Mouse (Mus musculus) midbrain, embryonic 12.5 days (tissue): ENCODE measurements around the gene Xpo4. TPM values are rescaled to one million over a fixed set of nuclear protein-coding genes. Genes with fewer than 3 reads are reported as not detected.
"Not testable (repeated sequence)": the region's sequence is repeated elsewhere in the genome, so short reads cannot be mapped to it uniquely, and the experiment has no call there.

ENCODE experiments used
- ATAC-seq: fragments of 200-750 bp; cut with Nextera tagmentation; 2 replicates; pipeline ENCODE4 v1.8.0; 2017; ENCODE audit warnings: low read depth, moderate TSS enrichment, moderate library complexity; ENCODE audit not compliant: low FRiP score
- H3K27ac ChIP-seq: fragments of 300-500 bp; sonication (generic); replicated peaks from 2 replicates; pipeline ENCODE4 v1.5.1; 2016; ENCODE audit warnings: mild to moderate bottlenecking
- H3K27me3 ChIP-seq: fragments of 300-500 bp; sonication (generic); 2 replicates; pipeline ENCODE4 v1.6.1; 2016; ENCODE audit warnings: mild to moderate bottlenecking
- H3K36me3 ChIP-seq: fragments of 300-500 bp; sonication (generic); 2 replicates; pipeline ENCODE4 v1.6.1; 2016
- H3K4me1 ChIP-seq: fragments of 300-500 bp; sonication (generic); 2 replicates; pipeline ENCODE4 v1.6.1; 2016
- H3K4me2 ChIP-seq: fragments of 300-500 bp; sonication (generic); replicated peaks from 2 replicates; pipeline ENCODE4 v1.6.1; 2016; ENCODE audit warnings: mild to moderate bottlenecking, moderate library complexity
- H3K4me3 ChIP-seq: fragments of 300-500 bp; sonication (generic); 2 replicates; pipeline ENCODE4 v1.5.1; 2016; ENCODE audit warnings: mild to moderate bottlenecking
- H3K9ac ChIP-seq: fragments of 300-500 bp; sonication (generic); replicated peaks from 2 replicates; pipeline ENCODE4 v1.6.1; 2016; ENCODE audit warnings: mild to moderate bottlenecking, moderate library complexity
- H3K9me3 ChIP-seq: fragments of 300-500 bp; sonication (generic); 2 replicates; pipeline ENCODE4 v1.6.1; 2016; ENCODE audit warnings: mild to moderate bottlenecking
- WGBS: fragments of 180-500 bp; shearing (Covaris S2); methylation state at CpG from one replicate; pipeline ENCODE4 v1.1.7; 2016; 5-methylcytosine and 5-hydroxymethylcytosine counted together
- polyA plus RNA-seq: library from polyadenylated mRNA; unstranded; fragments of >200 nt; fragmentation: Nextera tagmentation; extraction: Ambion mirVana; gene quantifications from 2 replicates; pipeline ENCODE4 v1.2.1, GENCODE M21; 2016

Gene Xpo4
- polyA plus RNA-seq, 1 experiment from 2014 or later, result 25.3 TPM

- H3K36me3 ChIP-seq, result peaks cover 67% of the 10 kb centered on the region
Observed at GRCm38 (mm10) chr14:57696066-57696465, 30.8 kb upstream of the Xpo4 start.

GRCm38 (mm10) chr14:57695550-57695949 lies 30.3 kb upstream of the Xpo4 start:
- H3K36me3 ChIP-seq, result peaks cover 69% of the 10 kb centered on the region
- ATAC-seq, result no peak

More at GRCm38 (mm10) chr14:57696066-57696465, 30.8 kb upstream of the Xpo4 start:
- Histone ChIP-seq H3K4me3 (no peak overlapping the region), H3K27ac (no peak overlapping the region), H3K4me2 (no peak overlapping the region), H3K9ac (no peak overlapping the region), H3K27me3 (no peaks in the 10 kb centered on the region), H3K4me1 (no peaks in the 10 kb centered on the region), H3K9me3 (no peaks in the 10 kb centered on the region)
- ATAC-seq, result no peak
- 95% methylated on average over 15 of the region's 15 CpGs for WGBS

GRCm38 (mm10) chr14:57694246-57694645 lies 29.0 kb upstream of the Xpo4 start:
- no peaks in the 10 kb centered on the region for H3K9me3 ChIP-seq
- H3K4me3 ChIP-seq, result no peak overlapping the region
- H3K27me3 ChIP-seq, result no peaks in the 10 kb centered on the region
- no peak overlapping the region for H3K9ac ChIP-seq
- WGBS, result 88% methylated on average over 16 of the region's 16 CpGs
- H3K27ac ChIP-seq, result no peak overlapping the region
- H3K4me1 ChIP-seq, result no peaks in the 10 kb centered on the region
- peaks cover 58% of the 10 kb centered on the region for H3K36me3 ChIP-seq
- no peak overlapping the region for H3K4me2 ChIP-seq
- ATAC-seq, result no peak

More at GRCm38 (mm10) chr14:57695550-57695949, 30.3 kb upstream of the Xpo4 start:
- H3K9me3 ChIP-seq, result no peaks in the 10 kb centered on the region
- H3K9ac ChIP-seq, result no peak overlapping the region
- WGBS, result 86% methylated on average over 8 of the region's 8 CpGs
- H3K27ac ChIP-seq, result no peak overlapping the region
- H3K4me2 ChIP-seq, result no peak overlapping the region
- no peaks in the 10 kb centered on the region for H3K27me3 ChIP-seq
- H3K4me1 ChIP-seq, result no peaks in the 10 kb centered on the region
- H3K4me3 ChIP-seq, result no peak overlapping the region

- WGBS, result 93% methylated on average over 17 of the region's 17 CpGs
- Histone ChIP-seq H3K4me1 (no peaks in the 10 kb centered on the region), H3K27me3 (no peaks in the 10 kb centered on the region), H3K9ac (no peak overlapping the region), H3K27ac (no peak overlapping the region), H3K36me3 (peaks cover 57% of the 10 kb centered on the region), H3K4me2 (no peak overlapping the region), H3K9me3 (no peaks in the 10 kb centered on the region), H3K4me3 (no peak overlapping the region)
- ATAC-seq, result no peak
Observed at GRCm38 (mm10) chr14:57692517-57693130, 27.4 kb upstream of the Xpo4 start.

DNA sequence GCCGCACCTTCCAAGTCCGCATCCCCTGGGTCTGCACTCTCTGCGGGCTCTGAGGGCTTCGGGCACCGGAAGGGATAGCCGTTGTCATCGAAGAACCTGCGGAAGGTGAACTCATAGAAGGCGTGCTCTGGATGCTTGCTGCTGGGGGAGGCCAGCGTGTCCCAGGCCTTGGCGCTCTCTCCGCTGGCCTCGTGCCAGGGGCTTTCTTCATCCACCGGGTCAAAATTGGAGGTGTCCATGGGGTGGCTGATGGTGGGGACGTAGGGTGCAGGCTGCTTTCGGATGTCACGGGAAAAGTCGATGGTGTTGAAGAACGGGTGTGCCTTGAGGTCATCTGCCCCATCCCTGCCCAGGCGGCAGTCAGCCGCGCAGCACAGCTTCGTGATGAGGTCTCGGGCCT lies 26.1 kb upstream of the Xpo4 start:
- 97% methylated on average over 24 of the region's 24 CpGs for WGBS
- Histone ChIP-seq H3K27ac (no peak overlapping the region), H3K36me3 (peaks cover 46% of the 10 kb centered on the region), H3K4me3 (no peak overlapping the region), H3K9ac (no peak overlapping the region), H3K4me2 (no peak overlapping the region), H3K4me1 (no peaks in the 10 kb centered on the region), H3K9me3 (no peaks in the 10 kb centered on the region), H3K27me3 (no peaks in the 10 kb centered on the region)
- no peak for ATAC-seq

- 93% methylated on average over 8 of the region's 8 CpGs for WGBS
- no peaks in the 10 kb centered on the region for H3K4me1 ChIP-seq
- H3K4me2 ChIP-seq, result no peak overlapping the region
- H3K9ac ChIP-seq, result no peak overlapping the region
- no peak for ATAC-seq
- H3K4me3 ChIP-seq, result no peak overlapping the region
- no peaks in the 10 kb centered on the region for H3K27me3 ChIP-seq
- H3K36me3 ChIP-seq, result peaks cover 40% of the 10 kb centered on the region
- no peaks in the 10 kb centered on the region for H3K9me3 ChIP-seq
- no peak overlapping the region for H3K27ac ChIP-seq
Observed at GRCm38 (mm10) chr14:57690681-57691080, 25.5 kb upstream of the Xpo4 start.

DNA sequence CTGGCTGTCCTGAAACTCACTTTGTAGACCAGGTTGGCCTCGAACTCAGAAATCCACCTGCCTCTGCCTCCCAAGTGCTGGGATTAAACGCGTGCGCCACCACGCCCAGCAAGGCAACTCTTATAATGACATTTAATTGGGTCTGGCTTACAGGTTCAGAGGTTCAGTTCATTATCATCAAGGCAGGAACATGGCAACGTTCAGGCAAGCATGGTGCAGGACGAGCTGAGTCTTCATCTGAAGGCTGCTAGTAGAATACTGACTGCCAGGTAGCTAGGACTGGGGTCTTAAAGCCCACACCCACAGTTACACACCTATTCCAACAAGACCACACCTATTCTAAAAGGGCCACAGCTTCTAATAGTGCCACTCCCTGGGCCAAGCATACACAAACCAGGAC lies 22.8 kb upstream of the Xpo4 start:
- WGBS, result 97% methylated on average over 7 of the region's 7 CpGs
- not testable (repeated sequence) for ATAC-seq, H3K27ac ChIP-seq, H3K9ac ChIP-seq, H3K9me3 ChIP-seq, H3K4me1 ChIP-seq, H3K27me3 ChIP-seq, H3K4me3 ChIP-seq, H3K4me2 ChIP-seq
- peaks cover 19% of the 10 kb centered on the region for H3K36me3 ChIP-seq

GRCm38 (mm10) chr14:57687441-57687840 lies 22.2 kb upstream of the Xpo4 start:
- H3K4me1 ChIP-seq, result no peaks in the 10 kb centered on the region
- H3K9me3 ChIP-seq, result no peaks in the 10 kb centered on the region
- peaks cover 14% of the 10 kb centered on the region for H3K36me3 ChIP-seq
- H3K4me3 ChIP-seq, result no peak overlapping the region
- ATAC-seq, result no peak
- no peak overlapping the region for H3K9ac ChIP-seq
- H3K27me3 ChIP-seq, result no peaks in the 10 kb centered on the region
- WGBS, result 94% methylated on average over 5 of the region's 5 CpGs
- H3K4me2 ChIP-seq, result no peak overlapping the region
- no peak overlapping the region for H3K27ac ChIP-seq

- Histone ChIP-seq H3K9ac (no peak overlapping the region), H3K4me2 (no peak overlapping the region), H3K4me3 (no peak overlapping the region), H3K36me3 (peaks cover 14% of the 10 kb centered on the region), H3K27me3 (no peaks in the 10 kb centered on the region), H3K9me3 (no peaks in the 10 kb centered on the region), H3K4me1 (no peaks in the 10 kb centered on the region), H3K27ac (no peak overlapping the region)
- WGBS, result 91% methylated on average over 6 of the region's 6 CpGs
- ATAC-seq, result no peak
Observed at GRCm38 (mm10) chr14:57686647-57687046, 21.4 kb upstream of the Xpo4 start.

DNA sequence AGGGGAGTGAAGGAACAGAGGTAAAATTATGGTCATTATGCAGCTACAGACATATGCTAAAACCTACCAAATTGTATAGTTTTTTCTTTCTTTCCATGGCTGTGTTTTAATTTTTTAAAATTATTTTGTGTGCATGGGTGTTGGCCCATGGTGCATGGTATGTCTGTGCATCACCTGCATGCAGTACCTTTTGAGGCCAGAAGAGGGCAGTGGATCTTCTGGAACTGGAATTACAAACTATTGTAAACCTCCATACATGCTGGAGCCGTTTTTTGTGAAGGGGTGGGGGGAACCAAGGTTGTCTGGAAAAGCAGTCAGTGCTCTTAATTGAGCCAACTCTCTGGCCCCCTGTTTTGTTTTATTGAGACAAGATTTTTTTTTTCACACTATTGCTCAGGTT lies 19.3 kb upstream of the Xpo4 start:
- no peaks in the 10 kb centered on the region for H3K9me3 ChIP-seq
- no peaks in the 10 kb centered on the region for H3K4me1 ChIP-seq
- no peaks in the 10 kb centered on the region for H3K27me3 ChIP-seq
- H3K27ac ChIP-seq, result no peak overlapping the region
- no peak overlapping the region for H3K4me3 ChIP-seq
- ATAC-seq, result no peak
- 0 out of 2 replicates have a peak, but pooled peaks cover 5% of the 10 kb centered on the region for H3K36me3 ChIP-seq
- WGBS, result 17% methylated on average over 1 of the region's 1 CpGs
- no peak overlapping the region for H3K4me2 ChIP-seq
- H3K9ac ChIP-seq, result no peak overlapping the region

- no peak overlapping the region for H3K4me2 ChIP-seq
- no peaks in the 10 kb centered on the region for H3K36me3 ChIP-seq
- no peak overlapping the region for H3K27ac ChIP-seq
- H3K9ac ChIP-seq, result no peak overlapping the region
- no peaks in the 10 kb centered on the region for H3K9me3 ChIP-seq
- WGBS, result 84% methylated on average over 4 of the region's 4 CpGs
- no peaks in the 10 kb centered on the region for H3K27me3 ChIP-seq
- ATAC-seq, result no peak
- H3K4me3 ChIP-seq, result no peak overlapping the region
- no peaks in the 10 kb centered on the region for H3K4me1 ChIP-seq
Observed at GRCm38 (mm10) chr14:57682751-57683150, 17.5 kb upstream of the Xpo4 start.

DNA sequence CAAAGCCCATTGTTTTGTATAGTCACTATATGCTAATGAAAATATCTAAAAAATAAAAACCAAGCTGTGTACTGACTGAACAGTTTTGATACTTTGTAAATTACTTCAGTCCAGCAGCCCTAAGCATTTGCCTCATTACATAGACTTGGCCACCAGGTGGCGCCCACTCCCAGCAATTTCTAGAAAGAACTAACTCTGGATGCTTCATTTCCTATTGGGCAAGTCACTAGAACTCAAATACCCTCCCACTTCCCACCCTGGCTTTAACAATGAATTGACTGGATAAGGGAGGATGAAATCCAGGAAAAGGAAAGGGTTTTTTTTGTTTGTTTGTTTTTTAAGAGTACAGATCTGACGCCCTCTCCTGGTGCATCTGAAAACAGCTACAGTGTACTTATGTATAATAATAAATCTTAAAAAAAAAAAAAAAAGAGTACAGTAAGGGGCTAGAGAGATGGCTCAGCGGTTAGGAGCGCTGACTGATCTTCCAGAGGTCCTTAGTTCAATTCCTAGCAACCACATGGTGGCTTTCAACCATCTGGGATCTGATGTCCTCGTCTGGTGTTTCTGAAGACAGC lies 14.8 kb upstream of the Xpo4 start:
- H3K4me3 ChIP-seq, result no peak overlapping the region
- no peak overlapping the region for H3K27ac ChIP-seq
- no peaks in the 10 kb centered on the region for H3K27me3 ChIP-seq
- H3K9ac ChIP-seq, result no peak overlapping the region
- no peaks in the 10 kb centered on the region for H3K9me3 ChIP-seq
- no peak overlapping the region for H3K4me2 ChIP-seq
- 50% methylated on average over 5 of the region's 5 CpGs for WGBS
- ATAC-seq, result no peak
- no peaks in the 10 kb centered on the region for H3K36me3 ChIP-seq
- H3K4me1 ChIP-seq, result no peaks in the 10 kb centered on the region; the same call in 1 of the 2 replicates

DNA sequence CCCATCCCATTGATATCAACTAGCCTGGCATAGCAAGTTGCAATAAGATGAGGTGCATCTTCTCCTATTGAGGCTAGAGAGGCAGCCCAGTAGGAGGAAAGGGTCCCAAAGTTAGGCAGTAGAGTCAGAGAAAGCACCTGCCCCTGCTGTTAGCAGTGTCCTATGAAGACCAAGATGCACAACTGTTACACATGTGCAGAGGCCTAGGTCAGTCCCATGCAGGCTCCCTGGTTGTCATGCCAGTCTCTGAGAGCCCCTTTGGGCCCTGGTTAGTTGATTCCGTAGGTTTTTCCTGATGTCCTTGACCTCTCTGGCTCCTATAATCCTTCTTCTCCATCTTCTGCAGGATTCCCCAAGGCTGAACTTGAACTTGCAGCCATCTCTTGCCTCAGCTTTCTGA lies 14.3 kb upstream of the Xpo4 start:
- H3K27me3 ChIP-seq, result no peaks in the 10 kb centered on the region
- H3K27ac ChIP-seq, result no peak overlapping the region
- H3K4me3 ChIP-seq, result no peak overlapping the region
- no peaks in the 10 kb centered on the region; the same call in 1 of the 2 replicates for H3K4me1 ChIP-seq
- H3K9me3 ChIP-seq, result no peaks in the 10 kb centered on the region
- H3K9ac ChIP-seq, result no peak overlapping the region
- no peak overlapping the region for H3K4me2 ChIP-seq
- no peak for ATAC-seq
- H3K36me3 ChIP-seq, result no peaks in the 10 kb centered on the region
- 5% methylated on average over 1 of the region's 1 CpGs for WGBS
